Mouse (Mus musculus) A20 (cell line): Measurements from ENCODE around the gene Fbxo44.

Source experiments
- DNase-seq: peaks from one replicate; pipeline ENCODE4 v3.0.0-alpha.2; 2011; ENCODE audit warnings: low read depth, low spot score

Gene Fbxo44

DNA sequence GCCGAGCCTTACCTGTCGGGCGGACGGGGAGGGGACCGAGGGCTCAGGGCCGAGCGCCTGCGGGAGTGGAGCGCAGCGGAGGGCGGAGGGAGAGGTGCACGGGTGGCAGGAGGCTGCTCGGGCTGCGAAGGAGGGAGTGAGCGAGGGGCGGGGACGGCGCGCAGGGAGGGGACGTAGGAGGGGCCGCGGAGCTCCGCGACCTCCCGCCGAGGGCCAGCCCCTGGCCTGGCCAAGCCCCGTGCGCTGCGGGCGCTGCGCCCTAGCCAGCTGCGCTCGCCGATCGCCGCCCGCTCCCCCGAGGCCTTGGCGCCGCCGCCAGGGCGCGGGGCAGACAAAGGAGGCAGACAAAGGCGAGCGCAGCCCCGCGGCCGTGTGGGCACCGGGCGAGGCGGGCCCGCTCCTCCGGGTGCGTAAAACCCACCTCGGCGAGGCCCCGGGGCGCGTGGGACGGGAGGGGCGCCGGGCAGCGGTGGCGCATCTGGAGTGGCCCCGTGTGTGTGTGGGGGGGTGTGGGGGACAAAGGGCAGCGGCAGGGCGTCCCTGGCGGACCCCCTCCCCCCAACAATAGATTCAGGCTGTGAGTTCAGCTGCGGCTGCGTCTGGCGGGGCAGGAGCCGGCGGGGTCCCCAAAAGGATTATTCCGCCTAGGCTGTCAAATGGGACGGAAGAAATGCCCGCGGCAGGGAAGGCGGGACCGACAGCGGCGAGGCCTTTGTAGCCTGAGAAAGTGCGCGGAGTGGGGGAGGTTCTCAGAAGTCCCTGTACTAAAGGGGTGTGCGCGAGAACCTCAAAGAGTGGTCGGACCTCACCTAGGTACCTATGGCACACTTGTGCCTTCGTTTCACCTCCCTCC lies 29.5 kb downstream of the Fbxo44 start, which contains the start of gene Draxin:
Gene Draxin (minus strand): TSS at position 138 of the 853 bp plus-strand sequence.
- DNase-seq = no peak

DNA sequence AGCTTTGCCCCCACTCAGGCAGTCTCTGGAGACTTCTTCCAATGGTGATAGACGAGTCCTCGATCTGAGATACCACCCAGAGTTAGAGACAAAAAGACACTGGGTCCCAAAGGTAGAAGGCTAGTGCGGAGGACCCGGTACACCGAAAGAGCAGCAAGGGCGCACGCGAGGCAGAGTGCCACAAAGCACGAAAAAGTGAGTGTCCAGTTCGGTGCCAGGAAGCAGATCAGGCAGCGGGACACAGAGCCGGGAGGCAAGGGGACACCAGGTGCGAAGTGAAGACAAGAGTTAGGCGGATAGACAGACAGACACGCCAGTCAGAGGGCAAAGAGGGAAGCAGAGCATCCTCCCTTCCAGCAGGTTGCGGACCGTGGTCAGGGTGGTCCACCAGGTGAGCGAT lies 30.1 kb downstream of the Fbxo44 start, which contains the start of gene Mad2l2:
Gene Mad2l2 (plus strand): TSS at position 252 of the 400 bp plus-strand sequence.
- DNase-seq = no peak

DNA sequence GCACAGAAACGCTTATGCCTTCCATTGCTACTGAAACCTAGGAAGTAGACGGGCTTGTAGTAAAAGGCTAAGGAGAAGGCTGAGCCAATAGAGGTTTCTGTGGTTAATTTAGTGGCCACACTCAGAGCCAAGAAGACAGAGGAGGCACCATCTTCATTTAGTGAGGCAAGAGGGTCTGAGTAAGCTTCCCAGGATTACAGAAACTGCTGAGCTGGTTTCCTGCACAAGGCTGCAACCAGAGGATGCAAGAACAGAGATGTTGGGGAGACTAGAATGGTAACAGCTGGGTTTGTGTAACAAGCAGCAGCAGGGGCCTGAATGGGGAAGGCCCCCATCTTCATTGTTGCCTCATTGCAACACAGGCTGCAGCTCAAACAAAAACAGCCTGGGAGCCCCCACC lies 31.6 kb downstream of the Fbxo44 start:
- no peak for DNase-seq

DNA sequence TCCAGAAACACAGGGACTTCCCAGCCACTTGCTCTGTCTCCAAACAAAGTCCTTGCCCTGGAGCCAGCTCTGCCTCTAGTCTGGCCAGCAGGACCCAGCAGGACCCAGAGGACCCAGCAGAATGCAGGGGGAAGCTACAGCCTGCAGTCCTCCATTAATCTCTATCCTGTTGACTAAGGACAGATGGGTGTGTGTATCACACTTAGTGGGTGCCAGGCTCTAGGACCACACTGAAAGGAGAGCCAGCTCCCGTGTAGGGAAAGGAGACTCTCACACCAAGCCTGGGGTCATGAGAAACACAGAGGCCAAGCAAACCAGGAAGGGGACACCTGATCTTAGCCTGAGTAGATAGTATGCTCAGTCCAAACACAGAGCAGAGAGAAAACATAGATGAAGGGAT lies 32.0 kb downstream of the Fbxo44 start:
- DNase-seq = no peak

DNA sequence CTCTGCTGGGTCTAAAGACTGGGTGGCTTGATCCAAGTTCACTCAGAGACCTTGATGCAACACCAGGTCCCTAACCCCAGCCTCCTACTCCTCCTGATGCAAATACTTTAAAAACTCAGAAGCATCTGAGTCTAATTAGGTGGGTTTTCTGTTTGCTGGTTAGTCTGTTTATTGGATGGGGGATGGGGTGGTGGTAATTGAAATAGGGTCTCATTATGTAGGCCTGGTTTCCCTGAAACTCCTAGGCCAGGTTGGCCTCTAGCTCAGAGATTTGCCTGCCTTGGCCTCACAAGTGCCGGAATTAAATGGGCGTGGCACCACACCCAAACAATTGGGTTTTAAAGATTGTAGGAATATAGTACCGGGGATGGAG lies 37.6 kb downstream of the Fbxo44 start:
- DNase-seq = no peak

DNA sequence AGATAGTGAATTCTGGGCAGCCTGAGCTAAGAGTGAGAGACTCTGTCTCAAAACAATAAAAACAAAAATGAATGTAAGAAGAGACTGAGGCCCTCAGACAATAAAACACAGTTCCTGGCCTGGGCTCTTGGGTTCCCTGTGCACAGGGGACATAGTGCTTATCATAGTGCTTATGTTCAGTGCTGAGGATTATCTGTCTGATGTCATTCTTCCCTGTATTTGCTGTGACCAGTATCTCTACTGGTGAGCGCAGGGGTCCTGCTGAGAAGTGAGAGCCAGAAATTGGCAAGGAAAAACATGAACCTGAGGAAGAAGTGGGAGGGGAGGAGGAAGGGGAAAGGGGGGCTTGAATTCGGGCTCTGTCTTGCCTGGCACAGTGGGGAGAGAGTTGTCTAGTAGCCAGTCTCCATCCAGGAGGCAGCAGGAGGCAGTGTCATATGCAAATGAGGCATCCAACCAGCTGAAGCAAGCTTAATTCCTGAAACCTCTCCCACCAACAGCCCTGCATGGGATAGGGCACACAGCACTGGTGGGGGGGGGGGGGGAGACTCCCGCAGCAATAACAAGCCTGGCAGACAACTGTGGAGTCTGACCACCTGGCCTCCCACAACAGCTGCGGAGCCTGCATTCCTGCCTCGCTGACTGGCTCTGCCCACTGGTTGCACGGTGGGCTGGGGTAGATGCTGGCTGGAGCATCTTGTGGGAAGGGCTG lies 38.1 kb downstream of the Fbxo44 start:
- DNase-seq = no peak

DNA sequence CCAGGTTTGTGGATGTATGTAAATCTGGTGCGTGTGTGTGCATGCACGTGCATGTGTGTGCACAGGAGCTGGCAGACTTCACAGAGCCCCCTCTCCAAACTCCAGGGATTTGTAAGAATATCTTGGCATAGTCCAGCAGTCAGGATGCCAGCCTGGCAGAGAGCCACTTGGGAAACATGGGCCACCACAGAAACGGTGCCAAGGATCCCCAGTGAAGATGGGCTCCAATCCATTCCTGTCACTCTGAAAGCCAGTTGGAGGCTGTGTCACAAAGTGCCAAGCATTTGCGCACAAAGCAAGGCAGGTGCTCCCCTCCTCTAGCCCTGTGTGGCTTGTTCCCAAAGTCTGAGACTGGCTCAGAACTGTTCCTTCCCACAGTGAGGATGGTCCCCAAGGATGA lies 38.9 kb downstream of the Fbxo44 start:
- no peak for DNase-seq

DNA sequence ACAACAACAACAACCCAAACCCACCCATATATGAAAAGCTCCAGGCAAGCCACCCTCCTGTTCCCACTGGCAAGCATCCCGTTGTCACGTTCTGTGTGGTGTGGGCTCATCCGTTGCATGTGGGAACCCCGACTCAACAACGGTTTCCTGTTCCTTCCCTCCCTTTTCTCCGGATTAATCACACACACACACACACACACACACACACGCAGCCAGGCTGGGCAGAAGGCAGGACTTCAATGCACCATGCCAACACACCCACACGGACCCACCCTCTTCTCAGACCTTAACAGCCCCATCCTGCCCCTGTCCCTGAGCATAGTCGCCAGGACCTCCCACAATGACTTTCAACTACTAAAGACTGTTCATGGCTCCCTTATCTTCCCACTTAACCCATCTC lies 39.7 kb downstream of the Fbxo44 start:
- no peak for DNase-seq

DNA sequence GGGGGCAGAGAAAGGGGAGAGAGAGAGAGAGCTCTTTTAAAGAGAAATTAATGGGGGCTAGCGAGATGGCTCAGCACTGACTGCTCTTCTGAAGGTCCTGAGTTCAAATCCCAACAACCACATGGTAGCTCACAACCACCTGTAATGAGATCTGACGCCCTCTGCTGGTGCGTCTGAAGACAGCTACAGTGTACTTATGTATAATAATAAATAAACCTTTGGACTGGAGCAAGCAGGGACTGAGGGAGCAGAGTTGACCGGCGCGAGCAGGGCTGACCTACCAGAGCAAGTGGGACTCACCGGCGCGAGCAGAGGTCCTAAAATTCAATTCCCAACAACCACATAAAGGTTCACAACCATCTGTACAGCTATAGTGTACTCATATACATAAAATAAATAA lies 40.7 kb downstream of the Fbxo44 start:
- peak; percentile 41 for DNase-seq

DNA sequence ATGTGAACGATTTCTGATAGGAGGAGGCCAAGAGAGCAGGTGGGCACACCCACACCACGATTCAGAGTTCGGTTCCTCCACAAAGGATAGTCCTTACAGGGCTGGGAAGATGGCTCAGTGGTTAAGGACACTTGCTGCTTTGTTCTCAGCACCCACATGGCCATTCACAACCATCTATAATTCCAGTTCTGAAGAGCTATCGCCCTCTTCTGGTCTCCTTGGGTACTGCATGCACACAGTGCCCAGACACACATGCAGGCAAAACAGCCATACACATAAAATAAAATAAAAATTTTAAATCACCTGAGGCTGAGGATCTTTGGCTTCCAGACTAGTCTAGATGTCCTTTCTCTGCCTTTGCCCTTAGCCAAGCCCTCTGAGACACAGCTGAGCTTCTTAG lies 42.9 kb downstream of the Fbxo44 start:
- peak; percentile 33 for DNase-seq

DNA sequence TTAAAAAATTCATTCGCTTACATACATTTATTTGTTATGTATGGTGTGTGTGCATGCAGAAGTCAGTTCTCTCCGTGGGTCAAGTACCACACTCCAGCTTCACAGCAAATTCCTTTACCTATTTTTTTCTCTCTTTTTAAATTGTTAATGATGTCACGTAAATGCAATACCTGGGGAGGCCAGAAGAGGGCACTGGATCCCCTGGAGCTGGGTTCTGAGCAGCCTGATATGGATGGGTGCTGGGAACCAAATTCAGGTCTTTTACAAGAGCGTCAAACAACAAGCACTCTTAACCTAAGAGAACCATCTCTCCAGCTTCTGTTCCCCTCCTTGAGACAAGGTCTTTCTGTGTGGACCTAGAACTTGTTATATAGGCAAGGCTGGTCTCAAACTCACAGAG lies 43.6 kb downstream of the Fbxo44 start:
- peak; percentile 56 for DNase-seq

DNA sequence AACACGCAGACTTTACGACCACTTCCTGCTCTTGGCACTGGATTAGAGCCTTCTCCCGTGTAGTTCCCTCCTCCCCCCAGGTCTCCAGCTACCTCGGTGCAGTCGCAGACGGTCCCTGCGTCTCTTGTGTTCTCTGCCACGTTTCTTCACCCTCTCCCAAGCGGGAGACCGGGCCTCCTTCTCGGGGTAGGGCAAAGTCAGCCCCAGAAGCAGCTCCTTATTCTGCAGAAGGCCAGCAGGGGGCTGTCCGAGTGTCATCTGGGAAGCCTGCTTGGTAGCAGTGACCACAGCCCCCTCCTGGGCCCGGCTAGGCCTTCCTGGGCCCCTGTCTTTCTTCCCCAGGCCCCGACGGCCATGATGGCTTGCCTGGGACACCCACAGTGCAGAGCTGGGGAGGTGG lies 44.8 kb downstream of the Fbxo44 start:
- peak; percentile 47 for DNase-seq

DNA sequence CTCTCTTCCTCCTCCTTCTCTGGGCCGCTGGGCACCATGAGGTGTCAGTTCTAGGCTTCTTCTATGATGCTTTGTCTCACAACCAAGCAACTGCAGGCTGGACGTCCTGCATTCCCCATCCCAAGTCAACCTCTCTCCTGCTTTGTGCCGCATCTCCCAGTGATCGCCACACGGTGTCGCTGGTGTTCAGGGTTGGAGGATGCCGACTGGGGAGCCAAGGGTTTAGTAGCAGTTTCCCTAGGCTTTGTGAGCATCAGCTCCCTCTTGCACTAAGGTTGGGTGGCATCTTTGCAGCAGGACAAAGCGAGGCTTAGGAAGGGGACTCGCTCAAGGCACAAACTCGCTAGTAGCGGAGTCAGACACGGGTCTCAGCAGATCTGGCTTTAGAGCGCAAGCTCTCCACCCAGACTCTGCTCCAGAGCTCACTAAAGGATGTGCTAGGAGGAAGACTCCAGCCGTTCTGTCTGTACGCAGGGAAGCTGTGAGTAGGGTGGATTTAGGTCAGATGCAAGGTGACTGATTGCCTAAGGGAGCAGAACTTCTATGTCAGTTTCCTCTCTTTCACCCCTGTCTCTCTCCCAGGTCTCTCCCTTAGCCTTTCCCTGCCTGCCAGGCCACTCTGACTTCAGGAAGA lies 45.4 kb downstream of the Fbxo44 start:
- peak; percentile 74 for DNase-seq

DNA sequence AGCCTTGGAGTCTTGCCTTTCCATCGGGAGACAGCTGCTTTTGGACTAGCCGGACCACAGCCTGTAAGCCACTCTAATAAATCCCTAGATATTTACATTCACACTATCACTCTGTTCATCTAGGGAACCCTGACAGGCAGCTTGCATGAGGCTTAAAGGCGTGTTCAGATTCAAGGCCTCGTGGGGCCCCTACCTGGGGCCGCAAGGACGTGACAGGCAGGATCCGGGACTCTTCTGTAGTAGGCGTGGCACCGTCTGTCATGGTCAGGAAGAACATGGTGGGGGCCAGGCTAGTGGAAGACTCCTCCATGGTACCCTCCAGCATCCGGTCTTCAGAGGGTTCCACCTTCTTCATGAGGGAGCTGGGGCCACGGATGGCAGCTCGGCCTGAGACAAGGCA lies 47.8 kb downstream of the Fbxo44 start:
- no peak for DNase-seq

DNA sequence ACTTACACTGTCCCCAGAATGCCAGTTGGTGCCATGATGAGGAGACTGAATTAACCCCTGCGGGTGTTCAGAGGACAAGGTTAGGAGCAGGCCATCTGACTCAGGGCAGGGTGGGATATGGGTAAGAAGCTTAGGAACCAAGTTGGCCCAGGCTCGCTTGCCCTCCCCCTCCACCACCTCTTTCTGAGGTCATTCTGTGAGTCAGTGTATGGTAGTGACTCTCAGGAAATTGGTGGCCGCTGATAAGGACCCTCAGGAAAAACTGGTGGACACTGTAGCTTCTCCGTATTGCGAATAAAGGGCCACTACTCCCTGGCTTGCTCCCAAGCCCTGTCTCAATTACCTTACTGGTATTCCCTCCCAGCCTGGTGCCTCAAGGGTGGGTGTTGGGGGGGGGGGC lies 51.1 kb downstream of the Fbxo44 start:
- DNase-seq = no peak

DNA sequence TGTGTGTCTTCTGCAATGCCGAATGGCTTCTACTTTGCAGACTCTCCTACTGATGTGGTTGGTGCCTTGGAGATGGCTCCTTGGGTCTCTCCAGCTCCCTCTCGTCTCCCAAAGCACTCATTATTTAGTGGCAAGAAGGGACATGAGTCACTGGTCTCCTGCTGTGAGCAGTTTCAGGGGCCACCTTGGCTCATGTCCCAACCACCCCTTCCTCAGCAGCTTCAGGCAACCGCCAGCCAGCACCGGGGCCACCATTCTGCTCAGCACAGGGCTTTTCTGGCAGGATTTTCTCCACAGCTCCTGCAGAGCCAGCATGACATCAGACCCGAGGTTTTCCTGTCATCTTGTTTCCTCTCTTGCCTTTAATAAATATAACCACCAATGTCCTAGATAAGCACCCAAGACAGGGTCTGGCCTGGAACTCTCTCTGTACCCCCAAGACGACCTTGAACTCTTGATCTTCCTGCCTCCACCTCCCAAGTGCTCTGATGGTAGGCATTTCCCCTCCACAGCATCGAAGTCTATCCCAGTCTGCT lies 51.6 kb downstream of the Fbxo44 start:
- DNase-seq = no peak

DNA sequence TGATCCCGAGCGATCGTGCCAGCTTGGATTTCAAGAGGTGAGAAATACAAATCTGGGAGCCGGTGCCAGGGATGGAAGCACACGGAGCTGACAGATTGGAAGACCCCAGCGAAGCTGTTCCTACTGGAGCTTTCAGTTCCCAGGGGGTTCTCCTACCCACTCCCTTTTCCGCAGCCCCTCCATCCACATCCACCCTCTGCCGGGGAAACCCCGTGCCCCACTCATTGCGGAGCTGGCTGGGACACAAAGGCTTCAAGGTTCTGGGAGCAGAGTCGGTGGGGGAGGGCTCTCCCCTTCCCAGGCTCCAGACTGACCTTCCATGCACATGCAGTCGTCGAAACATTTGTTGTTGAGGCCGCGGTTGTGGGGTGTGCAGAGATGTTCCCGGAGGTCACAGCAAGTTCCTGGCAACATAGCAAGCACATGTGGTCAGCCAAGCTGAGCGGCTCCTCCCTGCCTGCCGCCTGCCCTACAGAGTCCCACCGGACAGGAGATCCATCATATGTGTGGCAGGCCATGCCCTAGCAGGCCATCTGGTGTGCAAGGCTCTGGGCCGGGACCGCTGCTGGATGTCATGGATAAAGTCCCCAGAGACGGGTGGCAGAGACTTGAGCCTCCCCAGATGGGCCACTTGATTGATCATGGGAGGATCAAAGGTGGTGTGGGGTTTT lies 52.5 kb downstream of the Fbxo44 start:
- no peak for DNase-seq

DNA sequence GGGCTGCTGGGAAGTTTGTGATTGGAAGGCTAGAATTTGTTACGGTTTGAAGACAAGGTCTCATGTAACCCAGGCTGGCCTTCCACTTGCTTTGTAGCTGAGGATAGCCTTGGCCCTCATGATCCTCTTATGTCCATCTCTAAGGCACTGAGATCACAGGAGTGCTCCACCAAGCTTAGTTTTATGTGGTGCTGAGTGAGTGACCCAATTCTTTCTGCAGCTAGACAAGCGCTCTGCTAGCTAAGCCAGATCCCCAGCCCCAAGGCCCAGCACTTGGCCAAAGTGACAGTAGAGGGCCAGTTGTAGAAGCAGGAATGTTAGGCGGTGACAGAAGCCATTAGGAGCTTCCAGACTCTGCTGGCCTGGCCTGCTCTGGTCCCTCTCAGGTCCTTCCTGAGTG lies 56.1 kb downstream of the Fbxo44 start:
- no peak for DNase-seq
